Mouse (Mus musculus) liver, embryonic 14.5 days (tissue): ENCODE data around the gene Gjc3. TPM values are rescaled to one million over a fixed set of nuclear protein-coding genes. Genes with fewer than 3 reads are reported as not detected.

ENCODE experiments used
- ATAC-seq: fragments of 200-750 bp; cut with Nextera tagmentation; 2 replicates; pipeline ENCODE4 v1.8.0; 2017; ENCODE audit warnings: moderate number of reproducible peaks, mild to moderate bottlenecking, moderate library complexity; ENCODE audit not compliant: insufficient read depth
- DNase-seq, 3 experiments: peaks; one replicate each; pipeline ENCODE4 v3.0.0-alpha.2; 2012 to 2013; ENCODE audit warnings: low read depth in 3 of 3, low spot score in 3 of 3
- H3K27ac ChIP-seq: fragments of 300-500 bp; sonication (generic); 2 replicates; pipeline ENCODE4 v1.5.1; 2014; ENCODE audit warnings: moderate library complexity, mild to moderate bottlenecking, control low read depth, inconsistent platforms
- H3K27me3 ChIP-seq: fragments of 300-500 bp; sonication (generic); 2 replicates; pipeline ENCODE4 v1.6.1; 2014; ENCODE audit warnings: mild to moderate bottlenecking, low read length, moderate library complexity; ENCODE audit not compliant: control insufficient read depth, insufficient read depth
- H3K36me3 ChIP-seq: fragments of 300-500 bp; sonication (generic); replicated peaks from 2 replicates; pipeline ENCODE4 v1.6.1; 2014; ENCODE audit warnings: low read depth; ENCODE audit not compliant: control insufficient read depth, insufficient read depth
- H3K4me1 ChIP-seq, 2 experiments: fragments of 200-500 bp in 1 of 2; fragments of 300-500 bp in 1 of 2; sonication (generic) in 1 of 2; replicated peaks; 2 replicates each; pipeline ENCODE4 v1.6.1; 2012 to 2014; ENCODE audit warnings: antibody characterized with exemption in 1 of 2, inconsistent platforms in 1 of 2, low read length in 1 of 2; ENCODE audit not compliant: control insufficient read depth in 2 of 2, insufficient read depth in 2 of 2
- H3K4me2 ChIP-seq: fragments of 300-500 bp; sonication (generic); 2 replicates; pipeline ENCODE4 v1.6.1; 2014; ENCODE audit warnings: low read depth, mild to moderate bottlenecking, control low read depth, moderate library complexity
- H3K4me3 ChIP-seq, 2 experiments: fragments of 200-500 bp in 1 of 2; fragments of 300-500 bp in 1 of 2; sonication (generic) in 1 of 2; 2 replicates each; pipeline ENCODE4 v1.5.1; 2012 to 2014; ENCODE audit warnings: low read depth in 2 of 2, low read length in 2 of 2, mild to moderate bottlenecking in 2 of 2, control low read depth in 1 of 2, inconsistent platforms in 1 of 2, moderate library complexity in 1 of 2; ENCODE audit not compliant: insufficient read depth in 1 of 2
- H3K9ac ChIP-seq: fragments of 300-500 bp; sonication (generic); replicated peaks from 2 replicates; pipeline ENCODE4 v1.6.1; 2014; ENCODE audit warnings: mild to moderate bottlenecking, control low read depth, moderate library complexity
- H3K9me3 ChIP-seq: fragments of 300-500 bp; sonication (generic); 2 replicates; pipeline ENCODE4 v1.6.1; 2016; ENCODE audit warnings: low read length, mixed read lengths; ENCODE audit not compliant: control insufficient read depth
- CTCF ChIP-seq: IDR thresholded peaks from 2 replicates; pipeline ENCODE4 v1.5.1; 2016; ENCODE audit warnings: antibody characterized with exemption, low read depth, control low read depth
- EP300 ChIP-seq: IDR thresholded peaks from 2 replicates; pipeline ENCODE4 v1.6.1; 2016; ENCODE audit warnings: antibody characterized with exemption, low read depth
- WGBS: fragments of 180-500 bp; shearing (Covaris S2); extraction: QIAGEN DNeasy Blood & Tissue Kit; methylation state at CpG from one replicate; pipeline ENCODE4 v1.1.7; 2014; ENCODE audit not compliant: insufficient replicate concordance; 5-methylcytosine and 5-hydroxymethylcytosine counted together
- polyA plus RNA-seq, 2 experiments: library from polyadenylated mRNA; depleted of rRNA in 1 of 2; stranded (reverse) in 1 of 2; unstranded in 1 of 2; fragments of >200 nt; fragmentation: Nextera tagmentation in 1 of 2; extraction: Ambion mirVana in 1 of 2; gene quantifications; 2 replicates each; pipeline versions ENCODE4 v1.2.1 to v1.2.3; 2012 to 2014

Gjc3 gene
- polyA plus RNA-seq (2012; rRNA removed) (0.01 TPM in 1 of 2 replicates, not detected in the other), polyA plus RNA-seq (2014; fragmentation: Nextera tagmentation; extraction: Ambion mirVana) (not detected in 2 replicates)

GRCm38 (mm10) chr5:137962945-137963344 lies at the start of gene Gjc3:
TSS of gene Gjc3 (minus strand) at chr5:137963098.
- H3K9me3 ChIP-seq: no peaks in the 10 kb centered on the region

GRCm38 (mm10) chr5:138012382-138012781 lies 49.5 kb upstream of the Gjc3 start:
- ATAC-seq (no peak), DNase-seq (no peak)
- no peak overlapping the region for H3K4me3 ChIP-seq
- no peaks in the 10 kb centered on the region for H3K9me3 ChIP-seq
- no peak for TF ChIP-seq CTCF
- TF ChIP-seq EP300: no peak
- H3K9ac ChIP-seq: no peak overlapping the region
- H3K27me3 ChIP-seq: no peaks in the 10 kb centered on the region
- WGBS: 73% methylated on average over 5 of the region's 5 CpGs
- H3K36me3 ChIP-seq: no peaks in the 10 kb centered on the region
- H3K4me1 ChIP-seq: peaks cover 0 to 4% of the 10 kb centered on the region in 2 experiments; a peak in 1 of 4 replicates
- H3K4me2 ChIP-seq: no peak overlapping the region
- no peak overlapping the region for H3K27ac ChIP-seq

More at GRCm38 (mm10) chr5:137962945-137963344, at the start of gene Gjc3:
- 68% methylated on average over 8 of the region's 8 CpGs for WGBS
- no peak within 1 kb of the TSS for H3K27ac ChIP-seq
- TF ChIP-seq EP300 (no peak), CTCF (no peak)
- no peak within 1 kb of the TSS for H3K4me3 ChIP-seq
- no peaks in the 10 kb centered on the region for H3K36me3 ChIP-seq
- no peak within 1 kb of the TSS for H3K9ac ChIP-seq
- no peak for ATAC-seq
- no peak for DNase-seq
- no peaks in the 10 kb centered on the region for H3K27me3 ChIP-seq
- no peak within 1 kb of the TSS for H3K4me2 ChIP-seq
- H3K4me1 ChIP-seq: no peaks in the 10 kb centered on the region

- Histone ChIP-seq H3K27me3 (no peaks in the 10 kb centered on the region), H3K27ac (no peak overlapping the region), H3K4me1 (peaks cover 0 to 4% of the 10 kb centered on the region in 2 experiments; a peak in 1 of 4 replicates), H3K9me3 (no peaks in the 10 kb centered on the region), H3K4me2 (no peak overlapping the region), H3K9ac (no peak overlapping the region), H3K36me3 (no peaks in the 10 kb centered on the region), H3K4me3 (no peak overlapping the region)
- ATAC-seq (no peak), DNase-seq (no peak)
- TF ChIP-seq CTCF: no peak
- no peak for TF ChIP-seq EP300
- 64% methylated on average over 5 of the region's 5 CpGs for WGBS
These were observed 46.5 kb upstream of the Gjc3 start for GRCm38 (mm10) chr5:138009437-138009836.

GRCm38 (mm10) chr5:137986351-137986750 lies 23.5 kb upstream of the Gjc3 start:
- 36% methylated on average over 1 of the region's 1 CpGs for WGBS
- Histone ChIP-seq H3K27me3 (no peaks in the 10 kb centered on the region), H3K9ac (no peak overlapping the region), H3K9me3 (no peaks in the 10 kb centered on the region), H3K4me1 (no peaks in the 10 kb centered on the region), H3K4me3 (no peak overlapping the region), H3K4me2 (no peak overlapping the region), H3K27ac (no peak overlapping the region), H3K36me3 (no peaks in the 10 kb centered on the region)
- DNase-seq: no peak
- TF ChIP-seq CTCF: no peak
- TF ChIP-seq EP300: no peak
- ATAC-seq: no peak

DNA sequence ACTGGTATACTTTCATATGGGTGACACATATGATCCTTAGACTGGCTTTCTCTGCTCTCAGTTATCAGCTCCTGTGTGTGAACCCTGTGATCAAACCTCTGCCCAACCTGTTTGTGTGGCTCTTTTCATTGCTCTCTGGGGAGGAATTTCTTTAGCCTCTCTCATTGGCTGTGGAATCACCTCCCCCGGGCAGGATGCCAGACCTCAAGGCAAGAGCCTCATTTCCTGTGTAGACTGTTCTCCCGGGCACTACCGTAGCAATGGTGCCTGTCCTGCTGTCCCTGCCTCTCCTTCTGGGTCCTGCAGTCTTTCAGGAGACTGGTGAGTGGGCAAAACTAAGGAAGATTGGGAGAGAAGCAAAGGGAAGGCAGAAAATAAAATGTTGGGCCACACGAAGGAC lies 18.4 kb upstream of the Gjc3 start, which contains the start of gene Azgp1:
TSS of gene Azgp1 (plus strand) at position 221 of the 400 bp plus-strand sequence.
- Histone ChIP-seq H3K9ac (no peak within 1 kb of the TSS), H3K36me3 (no peaks in the 10 kb centered on the region), H3K9me3 (no peaks in the 10 kb centered on the region), H3K27ac (no peak within 1 kb of the TSS), H3K4me3 (no peak within 1 kb of the TSS), H3K27me3 (no peaks in the 10 kb centered on the region), H3K4me2 (no peak within 1 kb of the TSS), H3K4me1 (no peaks in the 10 kb centered on the region; a peak in 1 of 4 replicates)
- WGBS: 43% methylated on average over 4 of the region's 4 CpGs
- DNase-seq: no peak
- no peak for ATAC-seq
- TF ChIP-seq EP300 (no peak), CTCF (no peak)
